Comparison of ENCODE assay signal across 15 mouse cellular contexts in genomic region chr13:20047926-20048836, GRCm38 (mm10). TPM values are rescaled to one million over a fixed set of nuclear protein-coding genes. Genes with fewer than 3 reads are reported as not detected.
DNase-seq lines count a peak whose midpoint lies in the region; ATAC-seq and TF ChIP-seq lines count a peak whose summit lies in the region.
"Had no signal": no experiment of that assay in that cellular context is flagged by ENCODE, and none has a peak within 500 bp of the region (broad histone marks: within the 10 kb centered on the region; RNA-seq: fewer than 3 reads in every experiment).

No protein-coding gene starts in this region.

- no peak for TF ChIP-seq POLR2A in myocyte (IDR thresholded peaks at IDR 0.05; ENCODE audit: insufficient read length, low read depth)

- no peaks in the 10 kb centered on the region for H3K9me3 ChIP-seq in hindbrain, embryonic 15.5 days
- no peaks in the 10 kb centered on the region for H3K9me3 ChIP-seq in hindbrain, embryonic 12.5 days (replicated peaks)
- H3K9me3 ChIP-seq in forebrain, embryonic 16.5 days (ENCODE audit: control insufficient read depth, low read length) = no peaks in the 10 kb centered on the region
- H3K9me3 ChIP-seq: lung, embryonic 15.5 days had no signal

- H3ac ChIP-seq in myocyte (ENCODE audit: control insufficient read depth, insufficient read length) = no peak overlapping the region

- no peaks in the 10 kb centered on the region for H3K36me3 ChIP-seq in hindbrain, embryonic 15.5 days
- no peaks in the 10 kb centered on the region for H3K36me3 ChIP-seq in hindbrain, embryonic 12.5 days
- no peaks in the 10 kb centered on the region for H3K36me3 ChIP-seq in forebrain, embryonic 16.5 days (ENCODE audit: control insufficient read depth, insufficient read depth)
- H3K36me3 ChIP-seq in myocyte (ENCODE audit: control insufficient read depth, insufficient read depth) = no peaks in the 10 kb centered on the region
- H3K36me3 ChIP-seq: lung, embryonic 15.5 days had no signal

- peak; percentile 35 for DNase-seq in brain, adult 2 months (ENCODE audit: low read depth, low spot score)
- DNase-seq in right cerebral cortex, postnatal 36 days (ENCODE audit: low spot score in 2 of 2) = no peak
- DNase-seq in layer of hippocampus, postnatal 36 days = no peak
- DNase-seq: adrenal gland, adult 2 months; gastrocnemius, postnatal 10 days; kidney, postnatal 36 days; liver; thymus, postnatal 14 days had no signal

- no peaks in the 10 kb centered on the region for H3K27me3 ChIP-seq in hindbrain, embryonic 15.5 days
- H3K27me3 ChIP-seq in hindbrain, embryonic 12.5 days = no peaks in the 10 kb centered on the region
- no peaks in the 10 kb centered on the region; the same call in 1 of the 2 replicates for H3K27me3 ChIP-seq in forebrain, embryonic 16.5 days (replicated peaks; ENCODE audit: control insufficient read depth, insufficient read depth, low read length)
- H3K27me3 ChIP-seq in myocyte (ENCODE audit: control insufficient read depth, insufficient read depth, insufficient read length) = no peaks in the 10 kb centered on the region
- H3K27me3 ChIP-seq: lung, embryonic 15.5 days had no signal

- no peak for ATAC-seq in hindbrain, embryonic 15.5 days (ENCODE audit: low FRiP score, low read depth)
- ATAC-seq in hindbrain, embryonic 12.5 days (ENCODE audit: low FRiP score) = no peak
- ATAC-seq in forebrain, embryonic 16.5 days = peak; percentile 50; the same call in 1 of the 2 replicates
- ATAC-seq: intestine, embryonic 16.5 days had no signal

- H3K79me2 ChIP-seq in myocyte (ENCODE audit: control insufficient read depth, insufficient read depth) = no peaks in the 10 kb centered on the region

- peaks cover 6% of the 10 kb centered on the region; the same call in 1 of the 2 replicates for H3K4me1 ChIP-seq in hindbrain, embryonic 15.5 days (replicated peaks)
- no peaks in the 10 kb centered on the region for H3K4me1 ChIP-seq in hindbrain, embryonic 12.5 days
- H3K4me1 ChIP-seq in forebrain, embryonic 16.5 days (replicated peaks; ENCODE audit: control insufficient read depth, insufficient read depth, low read length) = peaks cover 3% of the 10 kb centered on the region; the same call in 1 of the 2 replicates

- 0 out of 2 replicates have a peak overlapping the region, but pooled peaks have one; percentile 15 for H3K4me2 ChIP-seq in hindbrain, embryonic 15.5 days
- no peak overlapping the region for H3K4me2 ChIP-seq in hindbrain, embryonic 12.5 days (replicated peaks)
- no peak overlapping the region for H3K4me2 ChIP-seq in forebrain, embryonic 16.5 days (ENCODE audit: low read length)
- H3K4me2 ChIP-seq in myocyte (ENCODE audit: low read depth) = peak overlapping the region; percentile 65
- H3K4me2 ChIP-seq: lung, embryonic 15.5 days had no signal

- 58% methylated on average over 14 of the region's 14 CpGs for WGBS in hindbrain, embryonic 15.5 days
- WGBS in hindbrain, embryonic 12.5 days = 65% methylated on average over 14 of the region's 14 CpGs
- WGBS in forebrain, embryonic 16.5 days = 39% methylated on average over 14 of the region's 14 CpGs

- no peak overlapping the region for H3K4me3 ChIP-seq in hindbrain, embryonic 15.5 days
- H3K4me3 ChIP-seq in hindbrain, embryonic 12.5 days = no peak overlapping the region
- no peak overlapping the region for H3K4me3 ChIP-seq in forebrain, embryonic 16.5 days (replicated peaks; ENCODE audit: low read length)
- no peak overlapping the region for H3K4me3 ChIP-seq in myocyte
- H3K4me3 ChIP-seq: erythroblast, embryonic 14.5 days; lung, embryonic 15.5 days had no signal

- no peak overlapping the region for H3K9ac ChIP-seq in hindbrain, embryonic 15.5 days
- no peak overlapping the region for H3K9ac ChIP-seq in hindbrain, embryonic 12.5 days
- H3K9ac ChIP-seq in forebrain, embryonic 16.5 days (replicated peaks; ENCODE audit: low read depth, low read length) = no peak overlapping the region
- H3K9ac ChIP-seq: lung, embryonic 15.5 days had no signal

- H3K27ac ChIP-seq in hindbrain, embryonic 15.5 days (replicated peaks) = no peak overlapping the region; the same call in 1 of the 2 replicates
- no peak overlapping the region for H3K27ac ChIP-seq in hindbrain, embryonic 12.5 days
- H3K27ac ChIP-seq in forebrain, embryonic 16.5 days (ENCODE audit: low read length) = no peak overlapping the region

TF ChIP-seq in myocyte, 11 proteins besides CTCF, POLR2A, EP300 and RAD21:
- no peak for TF ChIP-seq SRF (IDR thresholded peaks at IDR 0.05; ENCODE audit: control insufficient read depth, insufficient read length, low read depth)
TF ChIP-seq in myocyte: peak in this region for 0.

RNA-seq across cellular contexts. Expression of gene Elmo1, which starts 42.2 kb away (rescaled TPM):
- polyA plus RNA-seq in hindbrain, embryonic 15.5 days (2015; fragmentation: Nextera tagmentation; extraction: Ambion mirVana) = 39.7 and 47.9 TPM in 2 replicates
- polyA plus RNA-seq in hindbrain, embryonic 12.5 days (2016; fragmentation: Nextera tagmentation; extraction: Ambion mirVana) = 28.9 and 33.3 TPM in 2 replicates
- 37.6 and 42.4 TPM in 2 replicates for polyA plus RNA-seq in forebrain, embryonic 16.5 days (2015; fragmentation: Nextera tagmentation; extraction: Ambion mirVana)
- 0.40 TPM for polyA plus RNA-seq in myocyte (2012; fragmentation: generic; extraction: Trizol)
- 10 to 100 TPM; 24.6 to 29.2 TPM for total RNA-seq in layer of hippocampus, postnatal 36 days (2021)

Comparison
In these comparisons a context has a peak if more than half of its experiments do, and no peak if none do; other contexts are left out.
1. H3K4me2 ChIP-seq: peak in hindbrain, embryonic 15.5 days (single experiment) and myocyte (single experiment); none in hindbrain, embryonic 12.5 days (single experiment) and forebrain, embryonic 16.5 days (single experiment).
2. RNA of gene Elmo1, which starts 42.2 kb away (polyA plus RNA-seq): 39.7 to 47.9 TPM in hindbrain, embryonic 15.5 days, 37.6 to 42.4 TPM in forebrain, embryonic 16.5 days and 28.9 to 33.3 TPM in hindbrain, embryonic 12.5 days; 0.40 TPM in myocyte (single experiment); every median in the first group is over 10 times any median in the second.